Mouse (Mus musculus): ENCODE measurements at regions not wholly inside any gene's neighbourhood (a gene's known extent, or its start where the extent isn't known, plus 50 kb on each side); places are given as distances from the start of the nearest gene placed in this dataset.
A peak's percentile ranks its signal among the peaks of the same experiment; 100 is the strongest.
"Not testable (repeated sequence)": the region's sequence is repeated elsewhere in the genome, so short reads cannot be mapped to it uniquely, and the experiment has no call there.

GRCm38 (mm10) chr5:55677811-55678210 is 1679.5 kb downstream of the Stim2 start:
- H3K4me3 ChIP-seq; H3K27me3 ChIP-seq; H3K9ac ChIP-seq; H3K27ac ChIP-seq (replicated peaks); H3K4me2 ChIP-seq; H3K36me3 ChIP-seq; ATAC-seq (ENCODE audit: low read depth); H3K9me3 ChIP-seq; H3K4me1 ChIP-seq (replicated peaks): not testable (repeated sequence)
- 82% methylated on average over 1 of the region's 1 CpGs for WGBS

DNA sequence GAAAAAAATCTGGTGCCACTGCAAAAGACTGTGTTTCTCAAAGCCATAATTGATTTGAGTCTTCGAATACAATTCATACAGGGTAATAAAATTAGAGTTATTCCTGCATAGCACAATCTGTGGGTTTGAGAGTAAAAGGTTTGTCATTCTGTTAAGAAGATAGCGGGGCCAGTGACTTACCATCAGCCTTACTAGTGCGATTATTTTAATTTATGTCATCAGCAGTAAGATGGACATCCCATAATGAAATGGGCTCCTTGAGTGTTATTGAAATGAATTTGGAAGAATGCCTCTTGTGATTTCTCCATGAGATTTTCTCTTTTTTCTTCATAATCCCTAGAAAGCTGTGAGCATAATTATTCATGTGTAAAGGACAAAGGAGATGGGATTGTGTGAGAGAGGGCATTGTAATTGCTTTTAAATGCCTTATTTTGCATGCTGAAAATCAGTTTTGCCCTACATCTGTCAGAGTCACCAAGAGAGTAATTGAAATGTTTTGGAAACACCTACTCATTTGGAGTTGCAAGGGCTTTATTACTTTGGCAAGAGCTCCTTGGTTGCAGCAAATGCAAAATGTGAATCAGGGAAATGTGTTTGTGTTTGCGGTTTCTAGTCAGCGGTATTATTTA is 1692.9 kb downstream of the Stim2 start:
- Histone ChIP-seq H3K9ac (no peak overlapping the region), H3K4me1 (replicated peaks) (no peaks in the 10 kb centered on the region), H3K27me3 (no peaks in the 10 kb centered on the region), H3K4me2 (no peak overlapping the region), H3K4me3 (no peak overlapping the region), H3K36me3 (no peaks in the 10 kb centered on the region), H3K27ac (replicated peaks) (no peak overlapping the region), H3K9me3 (no peaks in the 10 kb centered on the region)
- ATAC-seq (ENCODE audit: low read depth) = no peak
- WGBS = 71% methylated on average over 5 of the region's 5 CpGs

- WGBS = 67% methylated on average over 3 of the region's 3 CpGs
- no peak for ATAC-seq (ENCODE audit: low read depth)
These were observed 1706.2 kb downstream of the Stim2 start for GRCm38 (mm10) chr5:55704512-55704911.

DNA sequence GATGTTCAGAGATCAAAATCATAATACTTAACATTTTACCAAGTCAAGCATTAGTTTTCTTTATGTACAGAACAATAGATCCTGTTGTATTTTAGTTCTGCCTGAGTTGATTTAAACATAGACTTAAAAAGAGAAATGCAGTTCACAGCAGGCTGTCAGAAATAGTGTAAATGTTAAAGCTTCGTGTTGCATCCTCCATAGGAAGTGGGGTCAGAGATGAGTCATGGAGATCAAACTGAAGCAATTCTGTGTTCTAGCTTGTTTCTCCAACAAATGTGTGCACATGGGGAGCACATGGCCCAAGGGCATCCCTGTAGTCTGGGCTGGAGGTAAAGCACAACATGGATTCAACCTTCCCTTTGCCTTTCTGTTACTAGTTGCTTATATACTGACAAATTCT is 1713.5 kb downstream of the Stim2 start:
- Histone ChIP-seq H3K36me3 (no peaks in the 10 kb centered on the region), H3K27me3 (no peaks in the 10 kb centered on the region), H3K4me3 (no peak overlapping the region), H3K4me2 (no peak overlapping the region), H3K27ac (replicated peaks) (no peak overlapping the region), H3K4me1 (replicated peaks) (no peaks in the 10 kb centered on the region), H3K9ac (no peak overlapping the region), H3K9me3 (no peaks in the 10 kb centered on the region)
- ATAC-seq (ENCODE audit: low read depth) = no peak
- 7% methylated on average over 1 of the region's 1 CpGs for WGBS

More at GRCm38 (mm10) chr5:55704512-55704911, 1706.2 kb downstream of the Stim2 start:
- no peaks in the 10 kb centered on the region for H3K36me3 ChIP-seq
- no peak overlapping the region for H3K4me2 ChIP-seq
- H3K4me1 ChIP-seq (replicated peaks) = no peaks in the 10 kb centered on the region
- no peak overlapping the region for H3K27ac ChIP-seq (replicated peaks)
- H3K9ac ChIP-seq = no peak overlapping the region
- H3K27me3 ChIP-seq = no peaks in the 10 kb centered on the region
- H3K9me3 ChIP-seq = no peaks in the 10 kb centered on the region
- no peak overlapping the region for H3K4me3 ChIP-seq

DNA sequence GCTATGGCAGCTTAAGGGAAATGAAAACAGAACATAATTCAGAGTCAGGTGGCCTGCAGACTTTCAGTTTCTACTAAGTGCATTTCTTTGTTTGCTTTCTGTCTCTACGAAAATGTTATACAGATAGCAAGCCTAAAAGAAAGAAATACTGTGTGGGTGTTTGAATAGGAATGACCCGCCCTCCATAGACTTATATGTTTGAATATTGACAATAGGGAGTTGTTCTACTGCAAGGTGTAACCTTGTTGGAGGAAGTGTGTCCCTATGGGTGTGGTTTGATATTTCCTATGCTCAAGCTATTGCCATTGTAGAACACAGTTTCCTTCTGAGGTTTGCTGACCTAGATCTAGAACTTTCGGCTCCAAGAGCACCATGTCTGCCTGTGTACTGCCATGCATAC is 1736.8 kb downstream of the Stim2 start:
- Histone ChIP-seq H3K4me2 (no peak overlapping the region), H3K9me3 (no peaks in the 10 kb centered on the region), H3K9ac (no peak overlapping the region), H3K36me3 (no peaks in the 10 kb centered on the region), H3K4me1 (replicated peaks) (no peaks in the 10 kb centered on the region), H3K27ac (replicated peaks) (no peak overlapping the region), H3K4me3 (no peak overlapping the region), H3K27me3 (no peaks in the 10 kb centered on the region)
- no peak for ATAC-seq (ENCODE audit: low read depth)
- WGBS = 88% methylated on average over 3 of the region's 3 CpGs

DNA sequence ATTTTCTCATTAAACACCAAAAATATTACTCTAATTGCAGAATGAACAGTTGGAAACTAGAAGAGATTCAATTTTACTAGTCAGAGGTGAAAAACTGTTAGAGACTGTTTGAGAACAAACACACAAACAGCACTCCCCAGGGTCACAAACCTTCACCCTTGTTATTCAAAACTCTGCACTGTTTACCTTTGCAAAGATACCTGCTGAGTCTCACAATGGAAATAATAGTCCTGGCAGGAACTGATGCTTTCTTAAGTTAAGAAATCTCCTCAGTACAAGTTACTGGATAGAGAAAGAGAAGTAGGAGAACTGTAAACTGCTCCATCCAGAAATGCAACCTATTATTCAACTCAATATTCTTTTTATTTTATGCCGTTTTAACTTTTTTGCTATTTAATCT is 1763.5 kb downstream of the Stim2 start:
- H3K9ac ChIP-seq = no peak overlapping the region
- no peak overlapping the region for H3K4me3 ChIP-seq
- H3K27me3 ChIP-seq = no peaks in the 10 kb centered on the region
- H3K36me3 ChIP-seq = no peaks in the 10 kb centered on the region
- no peaks in the 10 kb centered on the region for H3K4me1 ChIP-seq (replicated peaks)
- WGBS = 89% methylated on average over 1 of the region's 1 CpGs
- H3K4me2 ChIP-seq = no peak overlapping the region
- no peak overlapping the region for H3K27ac ChIP-seq (replicated peaks)
- H3K9me3 ChIP-seq = no peaks in the 10 kb centered on the region
- no peak for ATAC-seq (ENCODE audit: low read depth)

DNA sequence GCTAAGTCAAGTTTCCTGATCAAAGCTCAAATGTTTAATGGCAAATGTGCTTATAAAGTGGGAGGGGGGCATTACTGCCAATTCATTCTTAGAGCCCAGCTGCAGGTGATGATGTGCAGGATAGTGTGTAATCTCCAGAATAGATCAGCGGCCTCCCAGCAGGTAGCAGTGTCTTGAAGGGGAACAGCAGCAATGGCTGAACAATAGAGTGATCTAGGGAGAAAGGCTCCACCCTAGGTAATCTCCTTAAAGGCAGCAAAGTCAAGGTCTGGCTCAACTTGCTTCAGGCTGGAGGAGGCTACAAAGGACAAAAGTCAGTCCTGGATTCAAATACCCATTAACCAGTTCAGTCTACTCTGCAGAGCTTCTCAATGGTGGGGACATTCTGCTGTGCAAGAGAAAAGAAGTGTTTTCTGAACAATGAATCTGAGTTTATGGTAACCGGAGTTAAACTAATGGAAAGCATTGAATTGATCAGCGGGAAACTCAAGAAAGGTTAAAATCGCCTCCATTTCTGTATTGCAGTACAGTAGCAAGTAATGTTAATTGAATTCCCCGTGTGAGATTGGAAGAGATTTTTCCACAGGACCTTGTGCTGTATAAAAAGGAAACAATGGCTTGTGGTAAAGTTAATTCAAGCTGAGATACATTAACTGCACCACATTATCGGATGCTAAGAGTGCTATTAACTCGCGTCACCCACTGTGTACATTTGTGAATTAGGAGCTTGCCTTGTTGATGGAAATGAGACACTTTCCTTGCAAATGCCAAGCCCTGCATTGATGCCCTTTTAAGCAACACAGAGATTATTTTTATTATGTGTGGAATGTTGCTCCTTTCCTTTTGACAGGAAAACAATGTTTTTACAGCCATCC is 1793.7 kb downstream of the Stim2 start:
- Histone ChIP-seq H3K27me3 (no peaks in the 10 kb centered on the region), H3K4me3 (no peak overlapping the region), H3K4me1 (replicated peaks) (0 out of 2 replicates have a peak, but pooled peaks cover 9% of the 10 kb centered on the region), H3K9ac (no peak overlapping the region), H3K27ac (replicated peaks) (peak overlapping the region; percentile 33; the same call in 1 of the 2 replicates), H3K36me3 (no peaks in the 10 kb centered on the region), H3K4me2 (no peak overlapping the region), H3K9me3 (no peaks in the 10 kb centered on the region)
- peak; percentile 56 for ATAC-seq (ENCODE audit: low read depth)
- 48% methylated on average over 8 of the region's 8 CpGs for WGBS

- WGBS = 68% methylated on average over 1 of the region's 1 CpGs
- no peak for ATAC-seq (ENCODE audit: low read depth)
These were observed 1794.4 kb downstream of the Stim2 start for GRCm38 (mm10) chr5:55792717-55793116.

More at GRCm38 (mm10) chr5:55792717-55793116, 1794.4 kb downstream of the Stim2 start:
- no peak overlapping the region for H3K9ac ChIP-seq
- 0 out of 2 replicates have a peak overlapping the region, but pooled peaks have one; percentile 1 for H3K27ac ChIP-seq (replicated peaks)
- H3K9me3 ChIP-seq = no peaks in the 10 kb centered on the region
- H3K4me2 ChIP-seq = no peak overlapping the region
- H3K27me3 ChIP-seq = no peaks in the 10 kb centered on the region
- no peak overlapping the region for H3K4me3 ChIP-seq
- H3K36me3 ChIP-seq = no peaks in the 10 kb centered on the region
- H3K4me1 ChIP-seq (replicated peaks) = 0 out of 2 replicates have a peak, but pooled peaks cover 9% of the 10 kb centered on the region

All from neural tube, embryonic 13.5 days (tissue).